Mouse (Mus musculus): ENCODE measurements around the gene Asb6. TPM values are rescaled to one million over a fixed set of nuclear protein-coding genes. Genes with fewer than 3 reads are reported as not detected.

Asb6 gene
- 10 to 100 TPM; 47.6 to 57.3 TPM for polyA plus RNA-seq (2017; shearing (Covaris generic))

DNA sequence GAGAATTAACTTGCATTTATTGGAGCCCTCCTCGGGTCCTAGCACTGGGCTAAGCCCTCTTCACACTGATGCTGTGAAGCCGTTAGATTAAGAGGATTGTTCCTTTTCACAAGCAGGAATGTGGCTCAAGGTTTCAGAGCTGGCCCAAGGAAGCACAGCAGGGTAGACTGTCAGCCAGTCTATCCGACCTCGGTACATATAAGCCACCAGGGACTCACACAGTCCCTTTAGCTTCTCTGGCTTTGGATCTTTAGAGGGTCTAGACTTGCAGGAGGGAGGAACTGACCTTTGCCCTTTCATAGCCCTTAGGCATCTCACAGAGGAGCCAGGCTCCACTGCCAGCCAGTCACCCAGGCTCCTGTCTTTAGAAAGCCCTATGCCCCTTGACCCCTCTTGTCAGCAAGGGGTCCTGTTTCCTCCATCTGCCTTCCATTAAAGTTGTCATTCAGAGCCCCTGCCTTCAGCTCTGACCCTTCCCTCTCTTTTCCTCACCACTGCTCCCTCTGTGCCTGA is at the start of gene Asb6:
Asb6 (minus strand) TSS at position 51 of the 513 bp plus-strand sequence.

DNA sequence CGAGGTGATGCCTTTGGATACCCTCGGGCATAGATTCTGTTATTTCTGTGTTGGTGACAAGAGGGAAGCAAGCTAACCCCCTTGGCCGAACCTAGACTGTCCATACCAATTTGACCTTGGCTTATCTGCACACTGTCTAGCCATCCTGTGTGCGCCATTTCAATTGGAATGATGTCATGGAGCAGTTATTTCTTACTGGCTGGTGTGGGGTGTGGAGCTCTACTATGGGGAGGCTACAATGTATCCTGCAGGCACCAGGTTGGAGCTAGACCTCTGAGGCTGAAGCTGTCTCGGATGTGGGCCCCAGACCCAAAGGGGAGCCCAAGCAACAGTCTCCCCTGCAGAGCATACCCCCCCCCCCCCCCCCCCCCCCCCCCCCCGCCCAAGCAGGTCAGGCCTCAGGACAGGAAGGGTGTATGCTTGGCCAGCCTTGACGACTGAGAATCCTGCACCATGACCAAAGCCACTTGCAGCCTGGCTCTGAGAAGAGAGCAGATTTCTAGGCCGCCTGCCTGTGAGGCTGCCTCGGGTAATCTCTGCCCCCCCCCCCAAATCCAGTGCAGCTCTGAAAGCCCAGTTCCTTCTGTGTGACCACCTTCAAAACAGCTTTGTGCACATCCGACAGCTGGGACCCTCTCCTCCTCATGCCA is 4.4 kb upstream of the Asb6 start, which contains the start of gene Prrx2:
Prrx2 (plus strand) TSS at position 600 of the 650 bp plus-strand sequence.

DNA sequence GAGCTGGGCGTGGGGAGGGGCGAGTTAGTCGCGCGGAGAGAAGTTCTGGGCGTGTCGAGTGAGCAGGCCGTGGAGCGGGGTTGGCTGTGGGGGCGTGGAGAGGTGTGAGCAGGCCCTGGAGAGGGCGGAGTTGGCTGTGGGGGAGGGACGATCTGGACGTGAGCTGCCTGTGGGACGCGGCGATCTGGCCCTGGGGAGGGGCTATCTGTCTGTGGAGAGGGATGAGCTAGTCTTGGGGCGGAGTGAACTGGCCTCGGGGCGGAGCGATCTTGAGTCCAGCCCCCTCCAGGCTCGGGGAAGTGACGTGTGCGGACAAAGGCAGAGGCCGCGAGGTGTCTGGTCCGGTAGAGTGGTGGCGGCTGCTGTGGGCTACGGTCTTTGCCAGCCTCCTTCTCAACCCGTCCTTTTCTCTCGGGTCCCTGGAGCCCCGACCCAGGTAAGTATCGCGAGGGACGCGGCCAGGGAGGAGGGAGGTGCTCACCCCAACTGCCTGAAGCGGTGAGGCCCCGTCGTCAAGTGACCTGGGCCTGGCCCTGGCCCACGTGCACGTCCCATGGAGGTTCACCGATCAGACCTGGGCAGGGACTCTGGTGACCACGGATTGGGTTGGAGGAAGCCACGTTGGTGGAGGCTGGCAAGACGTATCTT is 22.4 kb downstream of the Asb6 start, which contains the start of gene Ntmt1:
Ntmt1 (plus strand) TSS at position 179 of the 648 bp plus-strand sequence.

DNA sequence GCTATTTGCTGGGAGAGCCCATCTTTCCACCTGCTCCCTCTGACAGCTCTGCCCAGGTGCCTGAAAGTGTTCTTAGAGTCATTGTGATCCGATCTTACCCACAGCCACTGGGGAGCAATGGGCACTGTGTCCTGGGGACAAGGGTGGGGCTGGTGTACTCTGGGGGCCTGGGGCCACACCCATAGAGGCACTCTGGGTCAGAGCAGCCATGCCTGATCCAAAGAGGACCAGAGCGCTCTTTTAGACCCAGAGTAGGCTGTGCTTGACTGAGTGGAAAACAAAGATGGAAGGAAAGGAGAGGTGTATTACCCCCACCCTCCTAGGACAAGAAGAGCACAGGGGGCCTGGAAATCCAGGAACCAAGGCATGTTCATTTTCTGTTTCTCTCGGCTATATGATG is 26.5 kb downstream of the Asb6 start, which contains the start of gene 1700001O22Rik:
1700001O22Rik (minus strand) TSS at position 58 of the 400 bp plus-strand sequence.

Other genes with a start within 250 kb of the Asb6 start
- 1 to 10 TPM in 1 of 2 experiments, under 1 TPM in 1; 0.50 to 1.3 TPM for gene Cstad, start 235.3 kb downstream of the Asb6 start, polyA plus RNA-seq (2017; shearing (Covaris generic))
- gene 1700001O22Rik, start 26.7 kb downstream of the Asb6 start, polyA plus RNA-seq (2017; shearing (Covaris generic)), result 1 to 10 TPM; 1.8 to 4.0 TPM
- gene Ntmt1, start 22.5 kb downstream of the Asb6 start, polyA plus RNA-seq (2017; shearing (Covaris generic)), result 10 to 100 TPM; 27.0 to 37.2 TPM
- gene Prrx2, start 4.6 kb upstream of the Asb6 start, polyA plus RNA-seq (2017; shearing (Covaris generic)), result not detected
- under 1 TPM in 1 of 2 experiments, not detected in 1; 0.59 TPM for gene Ptges, start 99.5 kb upstream of the Asb6 start, polyA plus RNA-seq (2017; shearing (Covaris generic))
- 10 to 100 TPM; 16.7 to 27.7 TPM for gene Tor1b, start 122.6 kb upstream of the Asb6 start, polyA plus RNA-seq (2017; shearing (Covaris generic))
- gene Tor1a, start 137.6 kb upstream of the Asb6 start, polyA plus RNA-seq (2017; shearing (Covaris generic)), result 10 to 100 TPM; 85.3 to 92.4 TPM
- gene BC005624, start 151.9 kb upstream of the Asb6 start, polyA plus RNA-seq (2017; shearing (Covaris generic)), result 10 to 100 TPM; 59.7 to 61.9 TPM
- gene Usp20, start 151.9 kb upstream of the Asb6 start, polyA plus RNA-seq (2017; shearing (Covaris generic)), result 10 to 100 TPM; 21.6 to 35.7 TPM